Mouse (Mus musculus) left cerebral cortex, postnatal 36 days (tissue): ENCODE results near the gene Gstm5. TPM values are rescaled to one million over a fixed set of nuclear protein-coding genes. Genes with fewer than 3 reads are reported as not detected.
"Not testable (repeated sequence)": the region's sequence is repeated elsewhere in the genome, so short reads cannot be mapped to it uniquely, and the experiment has no call there.

Source experiments
- DNase-seq, 2 experiments: peaks; one replicate each; pipeline ENCODE4 v3.0.0; 2021 to 2022; ENCODE audit warnings: low spot score in 2 of 2, mixed read lengths in 1 of 2
- intact Hi-C: fragments of 180-260 bp; cut with DNase I; formaldehyde crosslinking; loops from one replicate; pipeline ENCODE4 v1.15.1; 2025
- total RNA-seq, 2 experiments: library from RNA; stranded (reverse); gene quantifications; 2 replicates each; pipeline ENCODE4 v1.2.3; 2021

Gstm5 gene
- total RNA-seq, 2 experiments from 2014 or later = 221 to 262 TPM

GRCm38 (mm10) chr3:107869097-107869496 is 26.5 kb upstream of the Gstm5 start:
- DNase-seq = peak; percentile 35 to 37

DNA sequence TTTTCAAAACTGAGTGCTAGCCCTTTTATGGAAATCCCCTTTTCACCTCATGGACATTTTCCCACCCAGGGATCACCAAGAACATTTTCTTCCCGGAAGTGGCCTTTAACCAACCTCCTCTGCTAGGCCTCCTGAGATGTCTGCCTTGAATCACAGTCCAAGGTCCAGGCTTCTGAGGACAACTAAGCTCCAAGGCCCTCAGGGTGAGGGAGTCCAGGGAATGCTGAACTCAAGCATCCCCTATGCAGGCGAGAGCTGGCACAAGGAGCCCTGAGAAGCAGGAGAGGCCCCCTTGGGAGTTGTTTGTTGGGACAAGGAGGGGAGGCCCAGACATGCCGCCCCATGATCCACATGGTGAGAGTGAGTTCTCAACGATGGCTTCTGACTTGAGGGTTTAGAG is 25.7 kb upstream of the Gstm5 start:
- intact Hi-C loops = loop anchor here (5.0 to 10.0 kb wide), 2 partner anchors 265 to 277 kb away; partner anchors contain the start of gene Gnai3

More at GRCm38 (mm10) chr3:107869097-107869496, 26.5 kb upstream of the Gstm5 start:
- intact Hi-C loops = loop anchor here (5.0 to 10.0 kb wide), 2 partner anchors 264 to 278 kb away; partner anchors contain the start of gene Gnai3

DNA sequence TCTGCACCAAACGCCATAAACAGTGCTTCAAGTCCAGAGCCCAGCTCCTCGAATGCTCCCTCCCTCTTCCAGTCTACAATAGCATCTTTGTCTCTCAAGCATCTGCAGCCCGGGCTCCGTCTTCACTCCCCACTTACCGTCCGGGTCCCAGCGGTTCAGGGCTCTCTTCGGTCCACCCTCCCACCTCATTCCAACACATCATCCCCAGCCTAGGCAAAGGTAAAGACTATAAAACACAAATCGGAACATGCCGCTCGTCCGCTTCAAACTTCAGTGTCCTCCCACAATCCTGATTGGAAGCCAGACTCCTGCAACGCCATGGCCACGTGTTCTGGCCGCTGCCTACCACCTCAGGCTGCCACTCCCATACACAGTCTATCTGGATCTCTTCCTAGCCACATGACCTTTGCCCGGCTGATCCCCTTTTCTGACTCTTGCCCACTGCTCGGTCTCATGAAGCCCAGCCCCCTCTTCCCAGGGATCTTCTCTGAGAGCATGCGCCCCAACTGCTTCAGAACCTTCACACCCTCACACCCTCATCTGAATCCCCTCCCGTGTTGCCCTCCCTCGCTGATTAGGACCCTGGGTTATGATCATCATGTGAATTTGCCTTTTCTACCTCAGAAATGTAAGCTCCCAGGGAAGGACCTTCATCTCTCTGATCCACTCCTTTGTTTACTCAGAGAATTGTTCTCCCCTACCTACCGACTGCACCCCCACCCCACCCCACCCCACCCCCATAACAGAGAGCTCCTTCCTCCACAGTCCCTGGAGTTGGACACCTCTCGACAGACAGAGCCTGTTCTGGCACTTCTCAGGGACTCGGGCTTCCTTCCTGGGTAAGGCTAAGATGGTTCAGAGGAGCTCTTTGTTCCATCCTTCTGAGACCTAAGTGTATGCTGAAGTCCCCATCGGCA is 22.0 kb upstream of the Gstm5 start:
- DNase-seq = no peak
- intact Hi-C loops = no loop called here

More for the DNA sequence above, 25.7 kb upstream of the Gstm5 start:
- no peak for DNase-seq

DNA sequence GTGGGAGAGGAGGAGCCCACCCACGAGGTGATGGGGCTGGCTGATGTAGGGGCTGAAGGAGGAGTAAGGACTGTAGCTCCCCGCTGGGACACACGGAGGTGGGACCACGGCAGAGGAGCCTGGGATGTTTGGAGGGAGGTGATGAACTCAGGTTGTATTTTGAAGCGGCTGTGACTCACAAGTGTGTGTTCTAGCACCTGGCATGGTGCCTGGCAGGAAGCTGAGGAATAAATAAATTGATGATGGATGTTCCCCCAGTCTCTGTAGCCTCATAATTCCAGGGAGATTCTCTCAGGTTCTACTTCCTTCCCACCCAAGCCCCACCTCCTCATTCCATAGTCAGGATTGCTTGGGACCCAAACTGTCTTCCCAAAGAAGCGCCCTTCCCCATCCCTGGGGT is 20.4 kb upstream of the Gstm5 start:
- DNase-seq = no peak
- intact Hi-C loops = no loop called here

GRCm38 (mm10) chr3:107877005-107877404 is 18.6 kb upstream of the Gstm5 start, which contains the start of gene Eps8l3:
Gene Eps8l3, plus strand, starts transcription at chr3:107877229.
- DNase-seq = no peak
- intact Hi-C loops = no loop called here

DNA sequence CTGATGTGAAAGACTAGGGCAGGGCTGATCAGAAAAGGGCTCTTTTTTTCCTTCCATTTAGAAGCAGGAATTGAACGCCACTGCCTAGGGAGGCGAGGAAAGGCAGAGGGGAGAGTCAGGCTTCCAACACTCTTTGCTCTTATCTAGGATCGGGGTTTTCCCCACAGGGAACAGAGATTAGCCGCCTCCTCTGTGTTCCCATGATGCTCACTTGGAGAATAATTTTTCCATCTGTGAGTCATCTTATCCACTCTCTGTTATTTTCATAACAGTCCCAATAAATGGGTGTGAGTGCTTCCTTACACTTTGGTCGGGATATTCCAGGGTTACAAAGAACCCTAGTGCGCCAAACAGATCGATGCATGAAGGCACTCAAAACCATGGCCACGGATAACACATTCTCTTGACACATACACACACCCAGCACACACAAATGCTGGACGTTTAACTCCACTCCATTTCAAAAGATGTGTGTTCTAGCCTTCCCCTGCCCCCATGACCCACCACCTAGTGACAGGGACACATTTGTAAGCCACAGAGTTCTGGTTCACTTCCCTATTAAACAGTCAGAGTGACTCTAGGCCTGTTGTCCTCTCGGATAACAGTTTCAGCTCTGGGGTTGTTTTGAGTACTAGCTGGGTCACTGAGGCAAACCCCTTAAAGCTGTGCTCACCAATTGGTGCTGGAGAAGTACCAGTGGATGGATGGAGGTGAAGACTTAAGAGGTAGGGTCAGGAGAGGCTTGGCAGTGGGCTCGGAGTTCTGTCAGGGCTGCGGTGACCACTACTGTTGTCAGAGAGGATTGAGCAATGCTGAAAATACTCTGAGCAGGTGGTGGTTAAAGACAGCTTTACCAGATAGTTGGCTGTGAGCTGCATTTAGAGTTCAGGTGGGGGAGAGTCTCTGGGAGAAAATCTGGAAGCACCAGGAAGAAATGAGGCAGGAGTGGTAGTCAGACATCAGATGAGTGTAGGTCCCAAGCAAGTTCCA is 17.6 kb upstream of the Gstm5 start:
- no peak for DNase-seq
- intact Hi-C loops = no loop called here

DNA sequence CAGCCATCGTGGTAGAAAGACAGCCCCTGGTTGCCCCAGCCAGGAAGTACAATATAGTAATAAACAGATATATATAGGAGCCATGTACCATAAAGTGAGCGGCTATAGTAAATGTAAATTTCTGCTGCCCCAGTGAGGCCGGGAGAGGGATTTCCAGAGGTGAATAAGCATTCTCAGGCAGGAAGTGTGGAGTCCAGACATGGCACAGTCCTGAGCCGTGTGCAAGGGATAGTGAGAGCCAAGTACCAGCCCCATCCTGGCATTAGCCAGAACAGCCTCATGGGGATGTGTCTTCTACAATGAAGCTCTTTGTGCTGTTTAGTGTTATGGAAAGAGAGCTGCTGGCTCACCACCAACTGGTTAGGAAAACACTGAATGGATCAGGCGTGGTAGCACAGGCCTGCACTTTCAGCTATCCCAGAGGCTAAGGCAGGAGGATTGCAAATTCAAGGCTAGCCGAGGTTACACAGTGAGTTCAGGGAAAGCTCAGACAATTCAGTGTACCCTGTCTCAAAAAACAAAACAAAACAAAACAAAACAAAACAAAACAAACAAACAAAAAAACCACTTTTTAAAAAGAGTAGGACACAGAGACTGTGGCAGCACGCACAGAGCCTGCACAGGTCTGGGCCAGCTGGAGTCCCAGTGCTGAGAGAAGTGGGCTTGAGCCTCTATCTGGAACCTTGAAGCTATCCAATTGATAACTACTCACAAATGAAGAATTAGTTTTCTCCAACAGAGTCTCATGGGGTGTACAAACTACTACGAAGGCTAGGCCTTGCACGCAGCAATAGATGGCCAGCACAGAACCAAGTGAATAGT is 7.7 kb upstream of the Gstm5 start:
- intact Hi-C loops = no loop called here
- DNase-seq = peak; percentile 38 to 48

GRCm38 (mm10) chr3:107889236-107889635 is 6.4 kb upstream of the Gstm5 start:
- DNase-seq = not testable (repeated sequence)

GRCm38 (mm10) chr3:107895194-107895719 is 364 bp upstream of the Gstm5 start:
- no peak for DNase-seq
- intact Hi-C loops = no loop called here

More at GRCm38 (mm10) chr3:107889236-107889635, 6.4 kb upstream of the Gstm5 start:
- intact Hi-C loops = not testable (repeated sequence)

DNA sequence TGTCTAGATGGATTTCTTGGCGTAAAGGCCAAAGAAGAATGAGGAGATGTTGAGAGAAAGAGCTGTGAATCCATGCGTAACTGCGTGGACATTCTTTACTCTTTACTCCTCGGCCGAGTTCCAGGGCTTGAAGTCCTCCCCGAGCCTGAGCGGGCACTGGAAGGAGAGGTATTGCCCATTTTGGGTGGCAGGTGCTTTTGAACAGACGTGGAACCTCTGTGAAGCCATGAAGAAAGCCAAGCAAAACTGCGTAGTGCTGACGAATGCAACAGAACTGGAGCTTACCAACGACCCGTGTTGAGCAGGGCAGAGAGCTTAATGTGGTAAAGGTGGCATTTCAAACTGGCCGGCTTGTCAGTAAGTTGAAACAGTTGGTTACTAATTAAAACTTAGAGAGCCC is 3.1 kb downstream of the Gstm5 start:
- intact Hi-C loops = no loop called here
- no peak for DNase-seq

DNA sequence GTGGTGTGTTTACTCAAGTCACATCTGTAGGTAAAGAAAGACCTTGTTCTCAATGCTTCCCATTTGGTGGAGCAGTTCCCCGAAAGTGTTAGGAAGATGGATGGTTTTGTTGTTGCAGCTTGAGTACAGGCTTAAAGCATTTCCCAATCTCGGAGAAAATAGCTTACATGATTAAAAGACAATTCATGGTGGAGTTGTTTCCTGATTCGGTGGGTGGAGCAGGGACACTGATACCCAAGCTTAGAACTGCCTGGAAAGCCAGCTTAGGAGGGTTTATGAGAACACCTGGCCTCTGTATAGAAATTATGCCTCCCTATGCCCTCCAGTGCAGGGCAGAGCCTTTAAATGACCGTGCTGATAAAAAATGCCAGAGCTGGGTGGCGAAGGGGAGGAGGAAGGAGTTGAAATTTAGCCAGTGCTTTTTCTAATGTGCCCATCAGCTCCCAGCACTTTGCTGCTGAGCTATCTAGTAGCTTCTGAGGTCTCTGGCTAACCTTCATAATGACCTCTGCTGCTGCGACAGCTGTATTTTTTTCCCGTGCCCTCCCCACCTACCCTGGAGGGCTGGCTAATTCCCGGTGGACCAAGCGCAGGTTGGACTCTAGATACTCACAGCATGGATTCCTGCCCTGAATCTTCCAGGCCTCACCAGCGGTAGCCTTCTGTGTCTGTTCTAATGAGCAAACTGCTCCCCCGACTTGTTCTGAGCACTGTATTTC is 5.5 kb downstream of the Gstm5 start:
- DNase-seq = no peak
- intact Hi-C loops = no loop called here

DNA sequence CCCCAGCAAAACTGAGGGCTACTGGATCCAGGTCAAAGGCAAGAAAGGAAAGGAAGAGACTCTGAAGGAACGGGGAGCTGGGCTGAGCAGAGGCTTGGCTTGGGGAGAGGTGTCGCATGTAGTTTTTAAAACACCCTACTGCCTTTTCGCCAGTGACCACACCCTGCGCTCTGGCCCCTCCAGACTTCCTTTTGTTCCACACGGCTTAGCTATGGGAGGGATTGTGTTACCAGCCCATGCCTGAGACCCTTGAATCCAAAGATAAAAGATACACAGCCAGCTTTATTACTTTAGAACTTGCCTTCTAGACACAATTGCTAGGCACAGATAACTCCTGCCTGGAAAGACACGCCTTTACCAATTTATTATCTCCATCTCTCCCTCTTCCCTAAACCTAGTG is 10.3 kb downstream of the Gstm5 start:
- intact Hi-C loops = no loop called here
- DNase-seq = no peak

DNA sequence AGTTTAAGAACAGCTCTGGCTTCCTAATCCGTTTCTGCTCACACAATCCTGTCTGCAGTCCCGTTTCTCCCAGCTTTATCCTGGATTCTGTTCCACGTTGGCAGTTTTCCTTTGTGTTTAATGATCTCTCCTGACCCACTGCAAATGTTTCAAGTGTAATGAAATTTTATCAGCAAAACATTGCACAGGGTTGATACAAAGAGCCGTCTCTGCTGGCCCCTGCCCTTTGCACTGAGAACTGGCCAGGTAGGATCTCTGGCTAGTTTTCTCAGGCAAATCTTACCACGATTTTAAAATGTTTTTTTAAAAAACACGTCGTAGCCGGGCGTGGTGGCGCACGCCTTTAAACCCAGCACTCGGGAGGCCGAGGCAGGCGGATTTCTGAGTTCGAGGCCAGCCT is 21.1 kb downstream of the Gstm5 start:
- DNase-seq = no peak
- intact Hi-C loops = loop anchor here (5.0 kb wide), 2 partner anchors 146 to 219 kb away; partner anchors contain the start of gene Ahcyl1

- intact Hi-C loops = loop anchor here (5.0 kb wide), 2 partner anchors 145 to 220 kb away; partner anchors contain the start of gene Ahcyl1
These were observed 21.5 kb downstream of the Gstm5 start for GRCm38 (mm10) chr3:107917097-107917496.

DNA sequence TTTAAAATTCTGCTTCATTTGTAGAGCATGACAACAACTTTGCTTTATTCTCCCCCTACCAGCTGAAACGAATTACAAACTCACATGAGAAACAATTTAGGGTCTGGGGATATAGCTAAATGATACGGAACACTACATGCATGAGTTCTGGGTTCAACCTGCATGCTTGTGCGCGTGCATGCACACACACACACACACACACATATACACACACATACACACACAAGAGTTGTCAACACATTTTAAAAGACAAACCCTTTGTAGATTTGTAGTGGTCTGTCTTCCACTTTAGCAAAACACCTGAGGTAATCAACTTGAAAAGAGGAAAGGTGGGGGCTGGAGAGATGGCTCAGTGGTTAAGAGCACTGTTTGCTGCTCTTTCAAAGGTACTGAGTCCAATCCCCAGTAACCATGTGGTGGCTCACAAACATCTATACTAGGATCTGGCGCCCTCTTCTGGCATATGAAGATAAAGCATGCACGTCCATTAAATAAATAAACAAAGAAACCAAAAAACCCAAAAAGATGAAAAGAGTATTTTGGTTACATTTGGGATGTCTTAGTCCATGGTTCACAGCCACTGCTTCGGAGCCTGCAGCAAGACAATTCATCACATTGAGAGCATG is 22.3 kb downstream of the Gstm5 start:
- DNase-seq = peak; percentile 25 to 61
- intact Hi-C loops = loop anchor here (1.0 to 5.0 kb wide), 3 partner anchors 51 to 221 kb away; partner anchors contain the start of gene Ahcyl1

More at GRCm38 (mm10) chr3:107917097-107917496, 21.5 kb downstream of the Gstm5 start:
- DNase-seq = no peak

- intact Hi-C loops = no loop called here
- DNase-seq = no peak
These were observed 24.7 kb downstream of the Gstm5 start for GRCm38 (mm10) chr3:107920348-107920747.

- intact Hi-C loops = no loop called here
- no peak for DNase-seq
These were observed 29.7 kb downstream of the Gstm5 start for GRCm38 (mm10) chr3:107925335-107925734.
